Mouse (Mus musculus): ENCODE measurements around the gene Dram2. TPM values are rescaled to one million over a fixed set of nuclear protein-coding genes. Genes with fewer than 3 reads are reported as not detected.

Dram2 gene
- total RNA-seq, 2 experiments from 2014 or later = 72.1 to 81.5 TPM

Other genes starting within 250 kb of the Dram2 start
- gene Chil6, start 141.6 kb upstream of the Dram2 start, total RNA-seq (2021) = not detected
- under 1 TPM; 0.17 to 0.20 TPM for gene Dennd2d, start 65.4 kb upstream of the Dram2 start, total RNA-seq (2021)
- gene Cept1, start within 50 bp of the Dram2 start, total RNA-seq (2021) = 10 to 100 TPM; 15.8 to 19.3 TPM
- gene Lrif1, start 137.2 kb downstream of the Dram2 start, total RNA-seq (2021) = 1 to 10 TPM; 6.7 to 8.7 TPM
- 1 to 10 TPM; 1.5 to 1.6 TPM for gene Cd53, start 242.4 kb downstream of the Dram2 start, total RNA-seq (2021)

Measured in gastrocnemius, postnatal 36 days (tissue).